Mouse (Mus musculus): ENCODE data around the gene Kras.
A peak's percentile ranks its signal among the peaks of the same experiment; 100 is the strongest.

The Kras gene

DNA sequence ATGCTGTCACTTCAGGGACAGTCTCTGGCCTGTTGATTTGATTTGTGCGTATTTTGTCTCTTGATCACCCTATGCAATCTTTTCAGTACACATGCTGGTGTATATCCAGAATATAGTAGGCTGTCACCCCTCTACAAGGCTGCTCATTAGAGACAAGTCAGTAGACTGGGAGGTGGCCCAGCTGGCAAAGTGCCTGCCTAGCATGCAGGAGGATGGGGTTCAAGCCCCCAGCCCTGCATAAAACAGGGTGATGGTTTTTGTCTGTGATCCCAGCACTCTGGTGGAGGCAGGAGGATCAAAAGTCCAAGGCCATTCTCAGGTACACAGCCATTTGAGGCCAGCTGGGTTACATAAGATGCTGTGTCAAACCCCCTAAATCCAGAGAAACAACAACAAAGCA lies 63.9 kb downstream of the Kras start:
- no peak for DNase-seq

DNA sequence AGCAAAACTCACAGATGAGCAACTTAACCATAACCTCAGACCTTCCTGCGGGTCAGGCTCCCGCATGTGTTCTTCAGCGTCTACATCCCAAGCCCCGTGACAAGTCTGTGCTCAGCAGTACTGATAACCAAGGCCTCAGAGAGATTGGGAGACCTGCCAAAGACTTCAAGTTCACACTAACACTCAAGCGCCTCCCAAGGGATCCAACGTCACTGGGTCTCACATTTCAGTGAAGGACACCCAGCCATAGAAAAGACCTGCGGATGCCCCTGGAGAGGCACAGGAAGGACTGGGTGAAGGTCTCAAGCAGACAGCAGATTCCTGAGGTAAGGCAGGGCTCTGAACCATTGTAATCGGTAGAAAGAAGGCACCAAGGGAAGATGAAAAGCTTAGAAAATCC lies 68.0 kb downstream of the Kras start:
- DNase-seq, result no peak

DNA sequence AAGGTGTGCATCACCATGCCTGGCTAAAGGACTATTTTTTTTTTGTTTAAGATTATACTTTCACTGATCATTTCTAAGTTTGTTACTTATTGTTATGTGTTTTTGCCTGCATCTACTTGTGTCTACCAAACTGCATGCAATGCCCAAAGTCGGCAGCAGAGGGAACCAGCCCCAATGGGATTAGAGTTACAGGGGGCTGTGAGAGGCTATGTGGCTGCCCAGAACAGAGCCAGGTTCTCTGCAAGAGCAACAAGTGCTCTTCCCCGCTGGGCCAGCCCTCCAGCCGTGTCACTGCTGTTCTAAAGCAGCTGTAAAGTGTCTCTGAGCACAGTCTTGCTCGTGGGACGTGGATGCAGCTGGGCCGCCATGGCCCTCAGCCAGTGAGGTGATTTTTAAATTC lies 70.4 kb downstream of the Kras start:
- DNase-seq, result peak; percentile 17

DNA sequence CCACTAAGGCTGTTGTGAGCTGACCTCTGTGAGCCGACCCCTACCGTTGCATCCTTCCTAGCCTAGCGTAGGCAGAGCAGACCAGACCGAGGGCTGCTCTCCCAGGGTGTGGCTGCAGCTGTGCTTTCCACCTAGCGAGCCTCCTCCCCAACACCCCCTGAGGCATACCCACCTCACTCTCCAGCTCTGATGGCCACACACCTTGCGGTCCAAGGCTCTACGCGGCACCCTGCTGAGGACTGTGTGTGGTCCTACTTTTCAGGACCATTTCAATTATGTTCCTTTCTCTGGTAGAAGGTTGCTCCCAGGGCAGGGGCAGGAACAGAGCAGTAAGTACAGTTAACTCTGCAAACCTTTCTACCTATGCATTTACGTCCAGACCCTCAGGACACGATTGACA lies 73.6 kb downstream of the Kras start:
- DNase-seq, result no peak

DNA sequence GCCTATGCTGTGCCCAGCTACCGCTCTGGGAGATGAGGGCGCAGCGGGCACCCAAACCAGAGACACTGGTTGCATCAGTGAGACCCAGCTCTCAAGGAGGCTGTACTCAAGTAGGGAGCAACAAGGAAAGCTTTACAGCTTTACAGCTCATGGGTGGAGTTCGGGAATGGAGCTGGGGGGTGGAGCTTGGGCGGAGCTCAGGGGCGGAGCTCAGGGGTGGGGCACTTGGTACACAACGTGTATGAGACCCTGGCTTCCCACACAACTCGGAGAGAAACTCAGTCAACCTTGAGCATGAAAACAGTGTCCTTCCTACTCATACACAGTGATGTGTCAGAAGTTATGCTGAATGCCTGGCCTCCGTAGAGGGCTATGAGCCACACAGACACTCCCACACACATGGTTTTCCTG lies 74.5 kb downstream of the Kras start:
- DNase-seq, result no peak

DNA sequence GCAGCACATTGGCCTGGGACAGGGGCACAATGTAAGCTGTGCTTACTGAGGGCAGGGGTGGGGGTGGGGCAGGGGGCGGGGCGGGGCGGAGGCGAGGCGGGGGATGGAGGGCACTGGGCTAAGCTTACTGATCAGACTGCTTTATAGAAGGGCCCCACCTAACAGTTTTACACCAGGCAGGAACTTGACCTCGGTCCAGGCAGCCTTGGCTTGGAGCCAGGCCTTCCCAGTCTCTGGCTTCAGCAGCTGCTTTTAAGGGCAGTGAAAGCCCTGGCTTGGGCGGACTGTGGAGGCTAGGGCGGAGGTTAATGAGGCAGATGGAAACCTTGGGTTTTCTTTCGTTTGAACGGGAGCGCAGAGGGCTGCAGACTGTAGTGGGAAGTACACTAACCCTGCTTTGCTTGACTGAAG lies 76.3 kb downstream of the Kras start:
- no peak for DNase-seq

DNA sequence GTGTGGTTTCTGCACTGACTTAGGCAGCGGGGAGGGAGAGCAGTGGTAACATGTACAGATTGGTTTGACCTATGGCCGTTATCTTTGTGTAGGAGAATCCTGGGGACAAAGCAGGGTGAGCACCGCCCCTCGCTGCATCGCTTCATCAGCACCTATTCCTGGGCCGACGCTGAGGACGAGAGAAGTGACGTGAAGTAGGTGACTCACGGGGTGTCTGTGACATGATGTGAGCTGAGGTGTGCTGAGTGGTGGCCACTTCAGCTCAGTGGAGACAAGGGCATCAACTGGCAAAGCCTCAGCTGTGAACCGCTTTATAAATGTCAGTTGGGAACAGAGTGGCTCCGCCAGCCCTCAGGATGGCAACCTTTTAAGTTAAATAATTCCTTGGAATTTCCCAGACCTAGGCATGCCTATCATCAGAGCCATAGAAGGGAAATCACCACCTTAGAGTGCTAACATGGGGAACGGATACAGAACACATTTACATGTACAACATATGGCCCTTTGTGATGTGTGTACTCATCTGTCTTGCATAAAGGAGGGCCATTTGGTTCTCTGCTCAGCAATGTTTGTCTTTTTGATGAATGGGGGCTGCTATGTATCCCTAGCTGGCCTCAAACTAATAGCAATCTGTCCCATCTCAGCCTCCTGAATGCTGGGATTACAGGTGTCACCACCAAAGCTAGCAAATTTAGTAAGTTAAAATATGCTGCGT lies 78.0 kb downstream of the Kras start:
- DNase-seq, result no peak
